Mouse (Mus musculus): ENCODE results near the gene Tenm3. TPM values are rescaled to one million over a fixed set of nuclear protein-coding genes. Genes with fewer than 3 reads are reported as not detected.
A peak's percentile ranks its signal among the peaks of the same experiment; 100 is the strongest.

Tenm3 gene
- polyA plus RNA-seq, 2 experiments: 38.0 to 48.1 TPM

DNA sequence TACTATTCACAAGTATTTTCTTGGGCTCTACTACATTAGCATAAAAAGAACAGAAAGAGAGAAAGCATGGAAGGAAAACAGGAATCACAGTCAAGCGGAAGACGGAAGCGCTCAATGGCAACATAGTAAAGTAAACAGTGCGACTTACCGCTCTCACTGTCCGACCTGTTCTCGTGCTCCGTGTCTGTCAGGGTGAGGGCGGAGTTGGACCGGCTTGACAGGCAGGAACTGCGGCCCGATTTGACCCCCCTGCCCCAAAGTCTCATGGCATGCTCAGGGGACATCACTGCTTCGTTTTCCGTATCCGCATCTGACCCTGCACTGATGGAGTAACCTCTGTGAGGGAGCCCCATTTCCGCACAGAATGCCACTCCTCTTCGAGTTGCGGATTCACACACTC is 197.6 kb downstream of the Tenm3 start:
- ATAC-seq (ENCODE audit: low FRiP score, low read depth) (no peak), DNase-seq (ENCODE audit: low spot score) (no peak)
- WGBS: 75% methylated on average over 18 of the region's 18 CpGs
- Histone ChIP-seq H3K4me3 (replicated peaks; ENCODE audit: low read length) (no peak overlapping the region), H3K27ac (replicated peaks; ENCODE audit: low read depth, low read length) (no peak overlapping the region), H3K4me2 (replicated peaks; ENCODE audit: low read depth, low read length, severe bottlenecking) (peak overlapping the region; percentile 22), H3K27me3 (ENCODE audit: control insufficient read depth, insufficient read depth, low read length) (no peaks in the 10 kb centered on the region), H3K36me3 (ENCODE audit: control insufficient read depth, insufficient read depth, low read length) (no peaks in the 10 kb centered on the region), H3K9ac (ENCODE audit: low read depth, low read length, severe bottlenecking) (no peak overlapping the region), H3K4me1 (ENCODE audit: control insufficient read depth, insufficient read depth, low read length) (0 out of 2 replicates have a peak, but pooled peaks cover 6% of the 10 kb centered on the region), H3K9me3 (ENCODE audit: control insufficient read depth, low read length) (no peaks in the 10 kb centered on the region)
- no peak for TF ChIP-seq POLR2A (IDR thresholded peaks at IDR 0.05; ENCODE audit: borderline replicate concordance, extremely low read depth, insufficient read depth, insufficient read length)

DNA sequence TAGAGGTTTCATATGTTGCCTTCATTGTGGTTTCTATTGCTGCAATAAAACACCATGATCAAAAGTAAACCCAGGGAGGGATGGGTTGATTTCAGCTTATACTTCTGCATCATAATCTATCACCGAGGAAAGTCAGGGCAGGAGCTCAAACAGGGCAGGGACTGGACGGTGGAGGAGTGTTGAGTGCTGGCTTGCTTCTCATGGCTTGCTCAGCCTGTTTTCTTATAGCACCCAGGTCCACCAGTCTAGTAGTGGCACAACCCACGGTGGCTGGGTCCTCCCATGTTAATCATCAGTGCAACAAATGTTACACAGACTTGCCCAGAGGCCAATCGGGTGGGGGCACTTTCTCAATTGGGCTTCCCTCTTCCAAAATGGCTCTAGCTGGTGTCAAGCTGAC is 205.6 kb downstream of the Tenm3 start:
- no peak for DNase-seq (ENCODE audit: low spot score)
- H3K4me3 ChIP-seq (replicated peaks; ENCODE audit: low read length): no peak overlapping the region
- H3K9me3 ChIP-seq (ENCODE audit: control insufficient read depth, low read length): no peaks in the 10 kb centered on the region
- H3K36me3 ChIP-seq (ENCODE audit: control insufficient read depth, insufficient read depth, low read length): no peaks in the 10 kb centered on the region
- H3K27me3 ChIP-seq (ENCODE audit: control insufficient read depth, insufficient read depth, low read length): no peaks in the 10 kb centered on the region
- H3K4me1 ChIP-seq (ENCODE audit: control insufficient read depth, insufficient read depth, low read length): 0 out of 2 replicates have a peak, but pooled peaks cover 2% of the 10 kb centered on the region
- no peak overlapping the region for H3K9ac ChIP-seq (ENCODE audit: low read depth, low read length, severe bottlenecking)
- no peak for ATAC-seq (ENCODE audit: low FRiP score, low read depth)
- 71% methylated on average over 4 of the region's 4 CpGs for WGBS
- no peak overlapping the region for H3K4me2 ChIP-seq (replicated peaks; ENCODE audit: low read depth, low read length, severe bottlenecking)
- TF ChIP-seq POLR2A (IDR thresholded peaks at IDR 0.05; ENCODE audit: borderline replicate concordance, extremely low read depth, insufficient read depth, insufficient read length): no peak
- H3K27ac ChIP-seq (replicated peaks; ENCODE audit: low read depth, low read length): no peak overlapping the region

DNA sequence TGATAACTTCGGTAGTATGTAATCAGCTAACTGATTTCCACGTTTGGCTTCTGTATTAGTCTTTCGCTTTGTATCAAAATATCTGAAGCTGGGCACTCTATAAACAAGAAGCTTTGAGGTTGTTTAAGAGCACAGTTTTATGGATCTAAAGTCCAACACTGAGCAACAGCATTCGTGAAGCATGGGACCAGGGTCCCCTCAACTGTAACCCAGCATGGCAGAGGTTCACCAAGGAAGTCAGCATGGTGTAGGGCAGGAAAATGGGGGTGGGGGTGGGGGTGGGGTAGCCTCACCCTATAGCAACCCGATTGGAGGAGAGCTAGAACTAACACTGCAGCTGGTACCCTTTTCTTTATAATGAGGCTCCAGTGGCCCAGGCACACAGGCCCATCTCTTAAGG is 206.8 kb downstream of the Tenm3 start:
- Histone ChIP-seq H3K4me2 (replicated peaks; ENCODE audit: low read depth, low read length, severe bottlenecking) (no peak overlapping the region), H3K27ac (replicated peaks; ENCODE audit: low read depth, low read length) (no peak overlapping the region), H3K9me3 (ENCODE audit: control insufficient read depth, low read length) (no peaks in the 10 kb centered on the region), H3K4me3 (replicated peaks; ENCODE audit: low read length) (no peak overlapping the region), H3K4me1 (ENCODE audit: control insufficient read depth, insufficient read depth, low read length) (0 out of 2 replicates have a peak, but pooled peaks cover 2% of the 10 kb centered on the region), H3K36me3 (ENCODE audit: control insufficient read depth, insufficient read depth, low read length) (no peaks in the 10 kb centered on the region), H3K9ac (ENCODE audit: low read depth, low read length, severe bottlenecking) (no peak overlapping the region), H3K27me3 (ENCODE audit: control insufficient read depth, insufficient read depth, low read length) (no peaks in the 10 kb centered on the region)
- 78% methylated on average over 5 of the region's 5 CpGs for WGBS
- ATAC-seq (ENCODE audit: low FRiP score, low read depth) (no peak), DNase-seq (ENCODE audit: low spot score) (no peak)
- no peak for TF ChIP-seq POLR2A (IDR thresholded peaks at IDR 0.05; ENCODE audit: borderline replicate concordance, extremely low read depth, insufficient read depth, insufficient read length)

DNA sequence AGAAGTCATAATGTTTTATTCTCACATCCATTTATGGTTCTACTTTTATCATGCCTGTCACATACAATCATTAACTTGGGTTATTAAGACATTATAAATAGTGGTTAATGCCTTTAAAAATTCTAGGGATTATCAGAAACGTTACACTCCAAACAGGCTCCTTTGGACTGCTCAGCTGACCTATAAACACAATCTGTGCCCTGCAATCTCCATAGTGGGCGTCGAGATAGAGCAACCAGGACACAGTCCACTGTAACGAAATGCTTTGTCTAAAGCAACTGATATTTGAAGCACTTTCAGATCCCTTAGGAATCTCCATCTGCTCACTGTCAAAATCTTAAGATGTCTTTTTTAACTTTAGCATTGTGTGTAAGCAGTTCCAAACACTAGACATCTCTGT is 207.9 kb downstream of the Tenm3 start:
- Histone ChIP-seq H3K4me3 (replicated peaks; ENCODE audit: low read length) (no peak overlapping the region), H3K27ac (replicated peaks; ENCODE audit: low read depth, low read length) (no peak overlapping the region), H3K4me2 (replicated peaks; ENCODE audit: low read depth, low read length, severe bottlenecking) (no peak overlapping the region), H3K9ac (ENCODE audit: low read depth, low read length, severe bottlenecking) (no peak overlapping the region), H3K36me3 (ENCODE audit: control insufficient read depth, insufficient read depth, low read length) (no peaks in the 10 kb centered on the region), H3K27me3 (ENCODE audit: control insufficient read depth, insufficient read depth, low read length) (no peaks in the 10 kb centered on the region), H3K9me3 (ENCODE audit: control insufficient read depth, low read length) (no peaks in the 10 kb centered on the region), H3K4me1 (ENCODE audit: control insufficient read depth, insufficient read depth, low read length) (0 out of 2 replicates have a peak, but pooled peaks cover 2% of the 10 kb centered on the region)
- ATAC-seq (ENCODE audit: low FRiP score, low read depth) (no peak), DNase-seq (ENCODE audit: low spot score) (no peak)
- TF ChIP-seq POLR2A (IDR thresholded peaks at IDR 0.05; ENCODE audit: borderline replicate concordance, extremely low read depth, insufficient read depth, insufficient read length): no peak
- WGBS: 63% methylated on average over 4 of the region's 4 CpGs

DNA sequence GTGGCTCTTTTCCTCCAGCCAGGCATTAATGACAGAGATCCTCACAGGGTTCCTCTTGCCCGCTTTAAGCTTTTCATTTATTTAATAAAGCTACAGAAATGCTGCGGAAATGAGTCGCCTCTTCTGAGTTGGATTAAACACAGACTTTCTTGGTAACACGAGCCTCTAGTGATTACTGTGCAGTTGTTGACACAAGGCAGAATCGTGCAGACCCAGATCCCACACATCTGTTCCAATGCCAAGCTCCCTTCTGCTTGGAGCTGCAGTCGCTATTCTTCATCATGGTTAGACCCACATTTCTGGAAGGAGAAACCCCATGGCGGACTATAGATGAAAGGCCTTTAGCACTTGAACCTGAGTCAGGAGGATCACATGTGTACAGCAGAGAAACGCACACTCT is 210.3 kb downstream of the Tenm3 start:
- H3K27ac ChIP-seq (replicated peaks; ENCODE audit: low read depth, low read length): no peak overlapping the region
- no peak overlapping the region for H3K4me3 ChIP-seq (replicated peaks; ENCODE audit: low read length)
- no peak overlapping the region for H3K9ac ChIP-seq (ENCODE audit: low read depth, low read length, severe bottlenecking)
- H3K36me3 ChIP-seq (ENCODE audit: control insufficient read depth, insufficient read depth, low read length): no peaks in the 10 kb centered on the region
- no peaks in the 10 kb centered on the region for H3K27me3 ChIP-seq (ENCODE audit: control insufficient read depth, insufficient read depth, low read length)
- 43% methylated on average over 8 of the region's 8 CpGs for WGBS
- H3K9me3 ChIP-seq (ENCODE audit: control insufficient read depth, low read length): no peaks in the 10 kb centered on the region
- H3K4me1 ChIP-seq (ENCODE audit: control insufficient read depth, insufficient read depth, low read length): 0 out of 2 replicates have a peak, but pooled peaks cover 2% of the 10 kb centered on the region
- ATAC-seq (ENCODE audit: low FRiP score, low read depth) (no peak), DNase-seq (ENCODE audit: low spot score) (no peak)
- no peak overlapping the region for H3K4me2 ChIP-seq (replicated peaks; ENCODE audit: low read depth, low read length, severe bottlenecking)
- no peak for TF ChIP-seq POLR2A (IDR thresholded peaks at IDR 0.05; ENCODE audit: borderline replicate concordance, extremely low read depth, insufficient read depth, insufficient read length)
